Mouse (Mus musculus) liver, embryonic 14.5 days (tissue): ENCODE results near the gene Prss54.

Source experiments
- CTCF ChIP-seq: IDR thresholded peaks from 2 replicates; pipeline ENCODE4 v1.5.1; 2016; ENCODE audit warnings: antibody characterized with exemption, low read depth, control low read depth
- EP300 ChIP-seq: IDR thresholded peaks from 2 replicates; pipeline ENCODE4 v1.6.1; 2016; ENCODE audit warnings: antibody characterized with exemption, low read depth

- no peak for TF ChIP-seq CTCF
- no peak for TF ChIP-seq EP300
These were observed 19.0 kb upstream of the Prss54 start for GRCm38 (mm10) chr8:95595131-95595530.
